Mouse (Mus musculus) heart, embryonic 15.5 days (tissue): ENCODE measurements around the gene Tbc1d13. TPM values are rescaled to one million over a fixed set of nuclear protein-coding genes. Genes with fewer than 3 reads are reported as not detected.

Source experiments
- ATAC-seq: fragments of 200-750 bp; cut with Nextera tagmentation; replicated peaks from 2 replicates; pipeline ENCODE4 v1.8.0; 2017; ENCODE audit warnings: low read depth, moderate TSS enrichment; ENCODE audit not compliant: insufficient number of reproducible peaks, insufficient read depth, low FRiP score
- H3K27ac ChIP-seq: fragments of 300-500 bp; sonication (generic); 2 replicates; pipeline ENCODE4 v1.5.1; 2015; ENCODE audit warnings: mild to moderate bottlenecking, inconsistent platforms
- H3K27me3 ChIP-seq: fragments of 300-500 bp; sonication (generic); 2 replicates; pipeline ENCODE4 v1.6.1; 2015; ENCODE audit warnings: inconsistent platforms
- H3K36me3 ChIP-seq: fragments of 300-500 bp; sonication (generic); 2 replicates; pipeline ENCODE4 v1.6.1; 2015; ENCODE audit warnings: mild to moderate bottlenecking, inconsistent platforms
- H3K4me1 ChIP-seq: fragments of 300-500 bp; sonication (generic); replicated peaks from 2 replicates; pipeline ENCODE4 v1.6.1; 2015; ENCODE audit warnings: inconsistent platforms
- H3K4me2 ChIP-seq: fragments of 300-500 bp; sonication (generic); 2 replicates; pipeline ENCODE4 v1.6.1; 2015; ENCODE audit warnings: inconsistent platforms, mild to moderate bottlenecking, moderate library complexity
- H3K4me3 ChIP-seq: fragments of 300-500 bp; sonication (generic); 2 replicates; pipeline ENCODE4 v1.5.1; 2015; ENCODE audit warnings: mild to moderate bottlenecking, inconsistent platforms
- H3K9ac ChIP-seq: fragments of 300-500 bp; sonication (generic); 2 replicates; pipeline ENCODE4 v1.6.1; 2015; ENCODE audit warnings: mild to moderate bottlenecking, inconsistent platforms
- H3K9me3 ChIP-seq: fragments of 300-500 bp; sonication (generic); replicated peaks from 2 replicates; pipeline ENCODE4 v1.6.1; 2016; ENCODE audit warnings: inconsistent platforms
- WGBS: fragments of 180-500 bp; shearing (Covaris S2); methylation state at CpG from one replicate; pipeline ENCODE4 v1.1.7; 2015; ENCODE audit warnings: mixed read lengths; 5-methylcytosine and 5-hydroxymethylcytosine counted together
- polyA plus RNA-seq: library from polyadenylated mRNA; unstranded; fragments of >200 nt; fragmentation: Nextera tagmentation; extraction: Ambion mirVana; gene quantifications from 2 replicates; pipeline ENCODE4 v1.2.1, GENCODE M21; 2015

The Tbc1d13 gene
- 5.6 and 6.4 TPM in 2 replicates for polyA plus RNA-seq

GRCm38 (mm10) chr2:30133613-30134377 lies at the start of gene Tbc1d13:
Gene Tbc1d13 (plus strand): TSS chr2:30133746.
- H3K9me3 ChIP-seq, result no peaks in the 10 kb centered on the region
- peak within 1 kb of the TSS; percentile 82 for H3K9ac ChIP-seq
- peaks cover 29% of the 10 kb centered on the region; the same call in 1 of the 2 replicates for H3K36me3 ChIP-seq
- peak within 1 kb of the TSS; percentile 93 for H3K4me3 ChIP-seq
- H3K27me3 ChIP-seq, result no peaks in the 10 kb centered on the region
- H3K27ac ChIP-seq, result peak within 1 kb of the TSS; percentile 89
- ATAC-seq, result peak; percentile 94
- H3K4me1 ChIP-seq, result peaks cover 25% of the 10 kb centered on the region
- peak within 1 kb of the TSS; percentile 85 for H3K4me2 ChIP-seq
- WGBS, result under 1% methylated on average over 46 of the region's 46 CpGs

DNA sequence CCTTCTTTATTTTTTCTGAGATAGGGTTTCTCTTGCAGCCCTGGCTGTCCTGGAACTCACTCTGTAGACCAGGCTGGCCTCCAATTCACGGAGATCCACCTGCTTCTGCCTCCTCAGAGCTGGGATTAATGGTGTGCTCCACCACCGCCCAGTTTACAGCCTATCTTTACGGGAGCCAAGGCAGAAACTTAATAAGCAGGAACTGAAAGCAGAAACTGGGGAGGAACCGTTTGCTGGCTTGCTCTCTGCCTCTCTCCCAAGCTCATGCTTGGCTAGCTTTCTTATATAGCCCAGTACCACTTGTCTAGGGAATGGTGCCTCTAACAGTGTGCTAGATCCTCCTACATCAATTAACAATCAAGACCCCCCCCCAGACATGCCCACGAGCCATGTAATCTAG lies 49.4 kb upstream of the Tbc1d13 start:
- peak overlapping the region; percentile 45; the same call in 1 of the 2 replicates for H3K4me2 ChIP-seq
- H3K9ac ChIP-seq, result no peak overlapping the region
- H3K27ac ChIP-seq, result no peak overlapping the region
- no peak overlapping the region for H3K4me3 ChIP-seq
- H3K9me3 ChIP-seq, result no peaks in the 10 kb centered on the region
- peaks cover 7% of the 10 kb centered on the region; the same call in 1 of the 2 replicates for H3K4me1 ChIP-seq
- WGBS, result 52% methylated on average over 5 of the region's 5 CpGs
- H3K27me3 ChIP-seq, result no peaks in the 10 kb centered on the region
- ATAC-seq, result no peak
- H3K36me3 ChIP-seq, result no peaks in the 10 kb centered on the region

DNA sequence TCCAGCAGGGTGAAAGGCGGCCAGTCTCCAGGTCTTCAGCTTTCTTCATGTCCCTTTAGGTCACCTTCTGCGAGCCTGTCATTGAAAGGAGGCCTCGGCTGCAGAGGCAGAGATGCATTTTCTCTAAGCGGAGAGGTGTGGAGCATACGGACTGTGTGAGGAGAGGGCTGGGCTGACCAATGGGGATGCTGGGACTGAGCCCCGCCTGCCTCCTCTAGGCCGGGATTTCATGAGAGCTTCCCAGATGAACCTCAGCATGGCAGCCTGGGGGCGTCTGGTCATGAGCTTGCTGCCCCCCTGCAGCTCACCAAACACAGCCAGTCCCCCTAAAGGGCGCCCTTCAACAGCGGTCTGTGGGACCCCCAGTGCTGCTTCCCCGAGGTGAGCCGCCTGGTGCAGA lies 48.9 kb upstream of the Tbc1d13 start:
- 0 out of 2 replicates have a peak overlapping the region, but pooled peaks have one; percentile 18 for H3K4me3 ChIP-seq
- no peaks in the 10 kb centered on the region for H3K36me3 ChIP-seq
- no peaks in the 10 kb centered on the region for H3K27me3 ChIP-seq
- no peaks in the 10 kb centered on the region for H3K9me3 ChIP-seq
- WGBS, result 30% methylated on average over 12 of the region's 12 CpGs
- no peak overlapping the region for H3K9ac ChIP-seq
- peak overlapping the region; percentile 45 for H3K4me2 ChIP-seq
- ATAC-seq, result peak; percentile 41; the same call in 1 of the 2 replicates
- H3K4me1 ChIP-seq, result peaks cover 7% of the 10 kb centered on the region; the same call in 1 of the 2 replicates
- no peak overlapping the region for H3K27ac ChIP-seq

GRCm38 (mm10) chr2:30087310-30087709 lies 46.2 kb upstream of the Tbc1d13 start:
- H3K36me3 ChIP-seq, result peaks cover 13% of the 10 kb centered on the region; the same call in 1 of the 2 replicates

DNA sequence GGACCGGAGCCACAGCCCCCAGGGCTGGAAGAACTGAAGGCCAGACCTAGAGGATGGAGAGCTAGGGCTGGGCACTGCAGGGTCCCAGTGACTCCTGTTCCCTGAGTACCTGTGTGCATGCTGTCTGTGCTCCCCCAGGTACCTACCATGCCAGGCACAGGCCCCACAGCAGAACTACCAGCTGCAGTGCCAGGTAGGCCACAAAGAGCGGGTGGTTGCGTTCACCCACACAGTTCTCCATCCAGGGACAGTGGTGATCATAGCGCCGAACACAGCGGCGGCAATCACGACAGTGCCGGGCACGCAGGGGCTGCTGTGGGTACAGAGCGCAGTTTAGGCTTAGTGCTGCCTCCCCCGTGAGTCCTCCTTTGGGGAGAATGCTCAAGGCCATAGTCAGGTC lies 42.0 kb upstream of the Tbc1d13 start:
- ATAC-seq, result no peak
- H3K9ac ChIP-seq, result no peak overlapping the region
- no peaks in the 10 kb centered on the region for H3K27me3 ChIP-seq
- 94% methylated on average over 12 of the region's 12 CpGs for WGBS
- no peak overlapping the region for H3K4me2 ChIP-seq
- no peaks in the 10 kb centered on the region for H3K9me3 ChIP-seq
- H3K27ac ChIP-seq, result no peak overlapping the region
- H3K4me3 ChIP-seq, result no peak overlapping the region
- H3K4me1 ChIP-seq, result peaks cover 25% of the 10 kb centered on the region
- peaks cover 13% of the 10 kb centered on the region; the same call in 1 of the 2 replicates for H3K36me3 ChIP-seq

More at GRCm38 (mm10) chr2:30087310-30087709, 46.2 kb upstream of the Tbc1d13 start:
- Histone ChIP-seq H3K4me2 (no peak overlapping the region), H3K9ac (no peak overlapping the region), H3K27me3 (no peaks in the 10 kb centered on the region), H3K9me3 (no peaks in the 10 kb centered on the region), H3K4me1 (peaks cover 8% of the 10 kb centered on the region), H3K4me3 (no peak overlapping the region), H3K27ac (no peak overlapping the region)
- WGBS, result 89% methylated on average over 4 of the region's 4 CpGs
- no peak for ATAC-seq

DNA sequence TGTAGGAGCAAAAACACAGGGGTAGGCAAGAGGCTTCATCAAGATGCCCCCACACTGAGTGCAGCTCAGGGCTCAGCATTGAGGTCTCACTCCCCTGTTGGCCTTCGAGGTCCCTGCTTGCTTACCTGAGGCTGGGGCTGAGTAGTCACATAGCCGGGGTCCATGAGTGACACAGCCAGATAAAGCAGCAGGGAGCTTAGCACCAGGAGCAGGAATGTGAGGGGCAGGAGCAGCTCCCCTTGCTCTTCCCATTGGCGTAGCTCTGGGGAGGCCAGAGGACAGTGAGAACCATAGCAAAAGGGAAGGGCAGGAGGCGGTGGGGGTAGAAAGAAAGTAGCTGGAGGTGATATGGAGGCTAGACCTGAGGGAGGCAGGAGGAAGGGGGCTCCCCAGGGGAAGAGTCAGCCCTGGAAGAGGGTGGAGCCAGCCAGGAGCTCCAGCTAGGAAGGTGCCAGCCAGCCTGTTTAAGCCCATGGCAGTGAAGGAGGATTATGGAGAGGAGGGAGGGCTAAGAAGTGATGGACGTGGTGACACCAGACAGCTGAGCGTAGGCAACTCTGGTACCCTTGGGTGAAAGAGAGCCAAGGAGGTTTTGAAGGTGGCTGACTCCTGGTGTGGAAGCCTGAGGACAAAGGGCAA lies 41.1 kb upstream of the Tbc1d13 start:
- WGBS, result 30% methylated on average over 6 of the region's 6 CpGs
- peaks cover 13% of the 10 kb centered on the region; the same call in 1 of the 2 replicates for H3K36me3 ChIP-seq
- peak overlapping the region; percentile 80 for H3K4me3 ChIP-seq
- H3K27ac ChIP-seq, result no peak overlapping the region; the same call in 1 of the 2 replicates
- peak overlapping the region; percentile 82 for H3K4me2 ChIP-seq
- H3K4me1 ChIP-seq, result peaks cover 25% of the 10 kb centered on the region
- no peaks in the 10 kb centered on the region for H3K27me3 ChIP-seq
- no peak for ATAC-seq
- no peaks in the 10 kb centered on the region for H3K9me3 ChIP-seq
- H3K9ac ChIP-seq, result peak overlapping the region; percentile 81

DNA sequence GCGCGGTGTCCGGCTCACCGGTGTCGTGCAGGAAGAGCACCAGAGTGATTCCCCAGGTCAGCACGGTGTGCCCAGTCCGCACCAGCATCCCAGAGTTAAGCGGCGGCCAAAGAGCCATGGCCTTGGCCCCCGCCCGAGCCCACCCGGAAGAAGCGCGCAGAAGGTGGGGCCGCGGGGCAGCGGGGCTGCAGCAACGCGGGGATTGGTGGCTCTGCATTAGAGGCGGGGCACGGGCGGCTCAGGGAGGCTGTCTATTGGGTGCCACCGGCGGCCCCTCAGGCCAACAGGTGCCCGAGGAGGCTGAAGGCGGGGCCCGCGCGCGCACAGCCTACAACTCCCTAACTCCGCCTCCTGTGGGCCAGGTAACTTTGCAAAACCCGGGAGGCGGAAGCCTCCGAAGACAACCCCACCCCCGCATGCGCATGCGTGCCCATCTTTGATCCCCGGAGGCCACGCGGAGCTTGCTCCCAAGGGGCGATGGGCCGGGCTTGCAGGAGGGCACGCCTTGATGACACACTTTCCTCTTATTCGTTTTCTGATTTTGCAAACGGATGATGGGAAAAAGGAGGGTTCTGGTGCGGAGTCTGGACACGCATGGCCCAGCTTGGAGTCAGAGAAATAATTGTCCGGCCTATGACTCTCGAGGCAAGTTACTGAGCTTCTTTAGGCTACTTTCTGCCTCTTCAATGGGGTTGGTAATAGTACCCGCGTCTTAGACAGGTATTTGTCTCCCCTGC lies 39.9 kb upstream of the Tbc1d13 start, which contains the start of gene Zdhhc12:
TSS of gene Zdhhc12 (minus strand) at position 178 of the 737 bp plus-strand sequence.
- WGBS, result under 1% methylated on average over 51 of the region's 51 CpGs
- Histone ChIP-seq H3K9ac (peak within 1 kb of the TSS; percentile 81), H3K36me3 (peaks cover 19% of the 10 kb centered on the region; the same call in 1 of the 2 replicates), H3K4me2 (peak within 1 kb of the TSS; percentile 82), H3K27me3 (no peaks in the 10 kb centered on the region), H3K4me3 (peak within 1 kb of the TSS; percentile 80), H3K9me3 (no peaks in the 10 kb centered on the region), H3K4me1 (peaks cover 25% of the 10 kb centered on the region), H3K27ac (peak within 1 kb of the TSS; percentile 69)
- peak; percentile 98 for ATAC-seq

GRCm38 (mm10) chr2:30094208-30094588 lies 39.3 kb upstream of the Tbc1d13 start:
- H3K36me3 ChIP-seq, result peaks cover 25% of the 10 kb centered on the region; the same call in 1 of the 2 replicates
- peak overlapping the region; percentile 80 for H3K4me3 ChIP-seq
- no peaks in the 10 kb centered on the region for H3K27me3 ChIP-seq
- H3K27ac ChIP-seq, result peak overlapping the region; percentile 69
- no peaks in the 10 kb centered on the region for H3K9me3 ChIP-seq
- H3K4me1 ChIP-seq, result peaks cover 25% of the 10 kb centered on the region
- no peak for ATAC-seq
- WGBS, result 2% methylated on average over 13 of the region's 13 CpGs
- H3K9ac ChIP-seq, result peak overlapping the region; percentile 61
- H3K4me2 ChIP-seq, result peak overlapping the region; percentile 82

DNA sequence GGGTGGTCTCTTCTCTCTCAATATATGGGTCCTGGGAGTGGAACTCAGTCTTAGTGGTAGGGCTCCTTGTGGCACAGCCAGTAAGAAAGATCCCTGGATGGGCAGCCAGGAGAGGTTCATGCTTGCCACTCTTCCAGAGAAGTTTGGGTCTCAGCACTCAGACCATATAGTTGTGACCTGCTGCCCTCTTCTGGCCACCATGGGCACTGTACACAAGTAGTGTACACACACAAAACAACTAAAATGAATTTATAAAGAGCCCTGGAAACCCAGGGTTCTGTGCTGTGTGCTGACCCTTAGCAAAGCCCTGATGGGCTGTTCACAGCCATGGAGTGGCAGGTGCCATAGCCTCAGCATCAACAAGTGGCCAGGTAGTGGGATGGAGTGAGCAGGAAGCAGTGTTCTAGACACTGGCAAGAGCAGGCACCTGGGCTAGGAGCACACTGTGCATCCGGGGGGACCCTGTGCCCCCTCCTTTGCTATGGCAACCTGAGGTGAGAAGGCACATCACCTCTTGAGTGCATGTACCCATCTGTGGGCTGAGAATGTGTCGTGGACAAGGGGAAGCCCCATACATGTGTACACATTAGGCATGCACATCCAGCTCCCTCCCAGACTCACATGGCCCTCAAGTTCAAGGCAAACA lies 37.5 kb upstream of the Tbc1d13 start:
- ATAC-seq, result no peak
- H3K27me3 ChIP-seq, result no peaks in the 10 kb centered on the region
- no peak overlapping the region for H3K9ac ChIP-seq
- H3K36me3 ChIP-seq, result peaks cover 29% of the 10 kb centered on the region
- 82% methylated on average over 2 of the region's 2 CpGs for WGBS
- peaks cover 25% of the 10 kb centered on the region for H3K4me1 ChIP-seq
- no peak overlapping the region for H3K4me2 ChIP-seq
- H3K27ac ChIP-seq, result no peak overlapping the region
- H3K9me3 ChIP-seq, result no peaks in the 10 kb centered on the region
- H3K4me3 ChIP-seq, result no peak overlapping the region

DNA sequence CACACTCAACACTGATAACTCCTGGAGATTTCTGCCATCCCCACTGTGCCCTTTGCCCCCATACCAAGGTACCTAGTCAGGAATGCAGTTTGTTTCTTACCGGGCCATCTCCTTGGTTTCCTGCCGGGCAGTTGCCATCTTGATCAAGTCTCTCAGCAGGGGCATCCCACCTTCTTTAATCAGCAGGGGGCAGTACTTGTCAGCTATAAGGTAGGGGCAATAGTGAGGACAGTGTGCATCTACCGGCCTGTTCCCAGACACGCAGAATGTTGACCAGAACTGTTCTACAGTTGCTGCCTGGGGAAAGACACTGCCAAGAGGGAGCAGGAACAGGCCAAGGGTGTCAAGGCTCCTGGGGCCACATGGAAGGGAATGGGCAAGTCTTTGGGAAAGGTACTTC lies 33.3 kb upstream of the Tbc1d13 start:
- Histone ChIP-seq H3K27ac (no peak overlapping the region), H3K9me3 (no peaks in the 10 kb centered on the region), H3K27me3 (no peaks in the 10 kb centered on the region), H3K36me3 (peaks cover 52% of the 10 kb centered on the region), H3K4me3 (no peak overlapping the region), H3K4me2 (no peak overlapping the region), H3K4me1 (no peaks in the 10 kb centered on the region), H3K9ac (no peak overlapping the region)
- no peak for ATAC-seq
- 66% methylated on average over 4 of the region's 4 CpGs for WGBS
